In the genomic region with DNA sequence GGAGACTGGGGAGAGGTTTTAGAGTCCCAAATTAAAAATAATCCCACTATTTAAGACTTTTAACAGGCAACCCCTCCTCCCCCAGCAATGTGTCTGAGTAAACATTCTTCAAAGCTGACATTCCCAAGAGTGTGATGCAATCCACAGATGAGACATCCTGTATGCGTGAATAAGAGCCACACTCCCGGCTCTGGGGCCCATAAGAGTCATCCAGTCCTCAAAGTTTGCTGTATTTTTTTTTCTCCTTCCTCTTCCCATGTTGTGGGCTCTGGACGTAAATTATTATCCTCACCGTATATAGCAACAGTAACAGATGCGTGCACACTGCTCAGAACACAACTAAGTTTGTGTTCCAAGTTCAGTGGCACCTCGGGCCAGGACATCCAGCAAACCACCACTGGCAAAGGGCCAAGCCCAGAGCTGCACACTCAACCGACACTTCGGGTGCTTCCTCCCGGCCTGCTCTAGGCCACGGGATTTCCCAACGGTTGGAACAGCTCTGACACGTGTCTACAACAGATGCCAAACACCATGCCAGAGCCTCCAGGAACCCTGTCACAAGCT, we compare ENCODE assay signal across 8 mouse cellular contexts.
DNase-seq lines count a peak whose midpoint lies in the region; ATAC-seq and TF ChIP-seq lines count a peak whose summit lies in the region.

No protein-coding gene starts in this region.

- peak; percentile 48 for DNase-seq in ovary, postnatal 36 days (ENCODE audit: low spot score)
- no peak for DNase-seq in ovary, postnatal 10 days (ENCODE audit: low spot score)
- peak; percentile 66 for DNase-seq in gastrocnemius, postnatal 25 days
- DNase-seq in left cerebral cortex, postnatal 25 days (ENCODE audit: low spot score in 2 of 2), result no peak
- DNase-seq in left cerebral cortex, adult 2 months (ENCODE audit: extremely low spot score in 1 of 2, low spot score in 2 of 2), result no peak
- no peak for DNase-seq in thymus, postnatal 36 days

- no peak for ATAC-seq in kidney, embryonic 14.5 days (ENCODE audit: low FRiP score, low TSS enrichment)
- 0 out of 2 replicates have a peak, but pooled peaks have one; percentile 23 for ATAC-seq in monocyte, adult 5-6 weeks (replicated peaks; ENCODE audit: insufficient number of reproducible peaks, low FRiP score, low TSS enrichment, poor library complexity, severe bottlenecking)

- intact Hi-C loops in left cerebral cortex, postnatal 25 days (cut with DNase I), result no loop called here
- intact Hi-C loops in left cerebral cortex, adult 2 months (cut with DNase I), result no loop called here

- no peaks in the 10 kb centered on the region for H3K27me3 ChIP-seq in kidney, embryonic 14.5 days (ENCODE audit: control insufficient read depth, insufficient read depth, low read length)

- no peak overlapping the region for H3K9ac ChIP-seq in kidney, embryonic 14.5 days (ENCODE audit: low read depth, low read length)

- no peak for TF ChIP-seq CTCF in left cerebral cortex, adult 2 months (IDR thresholded peaks at IDR 0.05)

- WGBS in kidney, embryonic 14.5 days, result 63% methylated on average over 12 of the region's 12 CpGs

- no peaks in the 10 kb centered on the region for H3K36me3 ChIP-seq in kidney, embryonic 14.5 days (ENCODE audit: control insufficient read depth, insufficient read depth, low read length)

- H3K4me1 ChIP-seq in kidney, embryonic 14.5 days (ENCODE audit: control insufficient read depth, insufficient read depth, low read length), result peaks cover 6% of the 10 kb centered on the region

- peak overlapping the region; percentile 14; the same call in 1 of the 2 replicates for H3K27ac ChIP-seq in kidney, embryonic 14.5 days (ENCODE audit: low read depth, low read length)
- no peak overlapping the region for H3K27ac ChIP-seq in left cerebral cortex, adult 2 months

- H3K4me3 ChIP-seq in kidney, embryonic 14.5 days (ENCODE audit: low read length), result no peak overlapping the region
- H3K4me3 ChIP-seq in left cerebral cortex, adult 2 months, result no peak overlapping the region

- 0 out of 2 replicates have a peak, but pooled peaks cover 5% of the 10 kb centered on the region for H3K9me3 ChIP-seq in kidney, embryonic 14.5 days (ENCODE audit: control insufficient read depth, low read length)

- H3K4me2 ChIP-seq in kidney, embryonic 14.5 days (replicated peaks; ENCODE audit: low read depth, low read length), result no peak overlapping the region

Comparison
In these comparisons a context has a peak if more than half of its experiments do, and no peak if none do; other contexts are left out.
1. DNase-seq: peak in ovary, postnatal 36 days (single experiment) and gastrocnemius, postnatal 25 days (single experiment); none in ovary, postnatal 10 days (single experiment), left cerebral cortex, postnatal 25 days (0 of 2), left cerebral cortex, adult 2 months (0 of 2) and thymus, postnatal 36 days (0 of 2).